Mouse (Mus musculus): ENCODE results near the gene Hmgcll1.

DNA sequence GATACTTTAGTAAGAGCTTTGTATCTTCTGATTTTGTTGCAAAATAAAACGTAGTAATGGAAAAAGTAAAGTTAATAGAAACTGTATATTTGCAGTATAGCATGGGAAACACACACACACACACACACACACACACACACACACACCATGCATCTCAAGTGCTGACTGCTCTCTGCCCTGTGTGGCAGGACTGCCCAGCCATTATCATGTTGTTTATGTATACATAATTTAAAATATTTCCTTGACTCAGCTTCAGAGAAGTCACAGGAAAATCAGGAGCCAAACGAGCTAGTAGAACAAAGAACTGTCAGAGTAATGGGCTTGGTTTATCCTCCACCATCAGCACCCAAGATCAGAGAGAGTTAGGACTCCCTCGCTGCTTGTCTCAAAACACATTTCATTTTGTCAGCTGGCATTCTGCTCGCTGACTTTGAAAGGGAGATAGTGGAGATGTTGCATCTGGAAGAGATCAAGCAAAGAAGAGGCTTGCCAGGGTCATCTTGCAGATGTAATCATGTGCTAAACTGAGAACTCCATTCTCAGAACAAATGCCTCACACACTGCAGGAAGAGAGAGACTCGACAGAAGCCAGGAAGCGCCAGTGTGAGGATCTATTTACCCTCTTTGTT lies 7.2 kb upstream of the Hmgcll1 start:
- TF ChIP-seq GATA1 (IDR thresholded peaks at IDR 0.05; ENCODE audit: low read length) (no peak), TAL1 (IDR thresholded peaks at IDR 0.05; ENCODE audit: low read length) (no peak)
